Mouse (Mus musculus): Measurements from ENCODE around the gene Vmn1r14. TPM values are rescaled to one million over a fixed set of nuclear protein-coding genes. Genes with fewer than 3 reads are reported as not detected.

Gene Vmn1r14
- polyA plus RNA-seq, 1 experiment from 2014 or later, result not detected

Other genes starting within 250 kb of the Vmn1r14 start
- gene Vmn1r6, start 234.4 kb upstream of the Vmn1r14 start, polyA plus RNA-seq (2015; fragmentation: Nextera tagmentation; extraction: Ambion mirVana), result not detected in 2 replicates
- not detected in 2 replicates for gene Vmn1r7, start 206.4 kb upstream of the Vmn1r14 start, polyA plus RNA-seq (2015; fragmentation: Nextera tagmentation; extraction: Ambion mirVana)
- not detected in 2 replicates for gene Vmn1r8, start 199.4 kb upstream of the Vmn1r14 start, polyA plus RNA-seq (2015; fragmentation: Nextera tagmentation; extraction: Ambion mirVana)
- not detected in 2 replicates for gene Vmn1r9, start 164.9 kb upstream of the Vmn1r14 start, polyA plus RNA-seq (2015; fragmentation: Nextera tagmentation; extraction: Ambion mirVana)
- not detected in 2 replicates for gene Vmn1r10, start 122.2 kb upstream of the Vmn1r14 start, polyA plus RNA-seq (2015; fragmentation: Nextera tagmentation; extraction: Ambion mirVana)
- gene Vmn1r11, start 98.2 kb upstream of the Vmn1r14 start, polyA plus RNA-seq (2015; fragmentation: Nextera tagmentation; extraction: Ambion mirVana), result not detected in 2 replicates
- not detected in 2 replicates for gene Vmn1r12, start 74.8 kb upstream of the Vmn1r14 start, polyA plus RNA-seq (2015; fragmentation: Nextera tagmentation; extraction: Ambion mirVana)
- gene Vmn1r13, start 28.4 kb upstream of the Vmn1r14 start, polyA plus RNA-seq (2015; fragmentation: Nextera tagmentation; extraction: Ambion mirVana), result not detected in 2 replicates
- gene Vmn1r15, start 26.3 kb downstream of the Vmn1r14 start, polyA plus RNA-seq (2015; fragmentation: Nextera tagmentation; extraction: Ambion mirVana), result not detected in 2 replicates
- not detected in 2 replicates for gene Vmn1r16, start 97.8 kb downstream of the Vmn1r14 start, polyA plus RNA-seq (2015; fragmentation: Nextera tagmentation; extraction: Ambion mirVana)
- gene Vmn1r17, start 132.0 kb downstream of the Vmn1r14 start, polyA plus RNA-seq (2015; fragmentation: Nextera tagmentation; extraction: Ambion mirVana), result not detected in 2 replicates
- gene Vmn1r18, start 164.1 kb downstream of the Vmn1r14 start, polyA plus RNA-seq (2015; fragmentation: Nextera tagmentation; extraction: Ambion mirVana), result not detected in 2 replicates
- not detected in 2 replicates for gene Vmn1r19, start 172.1 kb downstream of the Vmn1r14 start, polyA plus RNA-seq (2015; fragmentation: Nextera tagmentation; extraction: Ambion mirVana)
- gene Vmn1r20, start 197.2 kb downstream of the Vmn1r14 start, polyA plus RNA-seq (2015; fragmentation: Nextera tagmentation; extraction: Ambion mirVana), result not detected in 2 replicates